Mouse (Mus musculus): ENCODE measurements around the gene Ctbp1.

GRCm38 (mm10) chr5:33220350-33221044, 54.3 kb downstream of the Ctbp1 start:
- TF ChIP-seq CTCF (IDR thresholded peaks at IDR 0.05; ENCODE audit: borderline replicate concordance, extremely low read depth, insufficient read depth, insufficient read length) (no peak), POLR2A (IDR thresholded peaks at IDR 0.05; ENCODE audit: borderline replicate concordance, extremely low read depth, insufficient read depth, insufficient read length, poor library complexity, severe bottlenecking) (no peak)
